In the genomic region with DNA sequence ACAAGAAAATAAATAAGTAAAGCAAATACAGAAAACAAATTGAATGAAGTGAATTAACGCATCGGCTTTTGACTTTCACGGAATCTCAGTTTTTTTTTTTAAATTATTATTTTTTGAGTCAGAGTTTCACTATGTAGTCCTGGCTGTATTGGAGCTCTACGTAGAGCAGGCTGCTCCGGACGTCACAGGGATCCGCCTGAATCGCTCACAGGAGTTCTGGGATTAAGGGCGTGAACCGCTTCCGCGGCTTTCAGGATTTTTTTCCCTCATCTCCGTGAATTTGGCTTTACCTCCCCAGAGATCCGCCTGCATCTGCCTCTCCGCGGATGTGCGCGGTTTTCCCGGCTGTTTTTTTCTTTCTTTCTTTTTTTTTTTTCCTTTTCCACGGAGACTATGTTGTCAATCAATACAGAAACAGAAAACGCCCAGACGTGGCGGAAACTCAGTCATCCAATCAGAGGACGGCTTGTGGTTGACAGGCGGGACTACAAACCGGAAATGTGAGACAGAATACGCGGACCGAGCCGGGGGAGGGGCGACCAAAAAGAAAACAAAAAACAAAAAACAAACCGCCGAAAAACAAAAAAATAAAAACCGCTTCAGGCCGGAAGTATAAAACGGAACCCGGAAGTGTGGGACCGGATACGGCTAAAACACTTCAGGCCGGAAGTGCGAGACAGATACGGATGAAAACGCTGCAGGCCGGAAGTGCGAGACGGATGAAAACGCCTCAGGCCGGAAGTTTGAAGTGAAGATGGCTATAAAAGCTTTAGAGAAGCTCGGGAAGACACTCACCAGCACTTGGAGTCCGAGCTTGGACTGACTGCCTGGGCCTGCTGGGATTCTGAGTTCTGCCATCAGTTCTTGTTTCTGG, we compare ENCODE assay signal across 8 mouse cellular contexts. TPM values are rescaled to one million over a fixed set of nuclear protein-coding genes. Genes with fewer than 3 reads are reported as not detected.
DNase-seq lines count a peak whose midpoint lies in the region; ATAC-seq lines count a peak whose summit lies in the region.

A gene (plus strand): TSS at position 208 of the 874 bp plus-strand sequence.

- H3K4me2 ChIP-seq in hindbrain, embryonic 14.5 days (replicated peaks): peak within 1 kb of the TSS; percentile 57

- peak within 1 kb of the TSS; percentile 48 for H3K4me3 ChIP-seq in hindbrain, embryonic 14.5 days (replicated peaks; ENCODE audit: low read length)

- 0 out of 2 replicates have a peak, but pooled peaks cover 3% of the 10 kb centered on the region for H3K4me1 ChIP-seq in hindbrain, embryonic 14.5 days (replicated peaks; ENCODE audit: control insufficient read depth, insufficient read depth, low read length)

- H3K27ac ChIP-seq in hindbrain, embryonic 14.5 days: peak within 1 kb of the TSS; percentile 92

- 0 out of 2 replicates have a peak, but pooled peaks cover 4% of the 10 kb centered on the region for H3K9me3 ChIP-seq in hindbrain, embryonic 14.5 days (ENCODE audit: control insufficient read depth, low read length)

- peaks cover 31% of the 10 kb centered on the region for H3K36me3 ChIP-seq in hindbrain, embryonic 14.5 days (replicated peaks; ENCODE audit: control insufficient read depth, insufficient read depth)

- H3K9ac ChIP-seq in hindbrain, embryonic 14.5 days: peak within 1 kb of the TSS; percentile 62

- peak; percentile 95 for DNase-seq in R1 (ENCODE audit: low read depth, low spot score)
- peak; percentile 92 to 93 for DNase-seq in cerebellum, postnatal 25 days
- peak; percentile 85 to 86 for DNase-seq in frontal cortex, postnatal 25 days (ENCODE audit: low spot score in 2 of 2)
- peak; percentile 96 for DNase-seq in hindbrain, embryonic 14.5 days (ENCODE audit: low spot score)
- peak; percentile 89 to 90 for DNase-seq in layer of hippocampus, postnatal 36 days
- peak; percentile 96 for DNase-seq in lung, postnatal 36 days
- peak; percentile 97 for DNase-seq in retina, postnatal 1 day
- peak; percentile 82 to 89 for DNase-seq in urinary bladder, adult 18-20 months (ENCODE audit: low spot score in 2 of 2)

- H3K27me3 ChIP-seq in hindbrain, embryonic 14.5 days (ENCODE audit: control insufficient read depth, insufficient read depth, low read length): no peaks in the 10 kb centered on the region

- under 1% methylated on average over 50 of the region's 50 CpGs for WGBS in hindbrain, embryonic 14.5 days

- ATAC-seq in hindbrain, embryonic 14.5 days (ENCODE audit: low FRiP score): peak; percentile 96

RNA-seq across cellular contexts. Expression of the gene that starts here (rescaled TPM):
- polyA plus RNA-seq in hindbrain, embryonic 14.5 days (2014; fragmentation: Nextera tagmentation; extraction: Ambion mirVana): 16.7 and 18.3 TPM in 2 replicates
- total RNA-seq in layer of hippocampus, postnatal 36 days (2021): 10 to 100 TPM; 13.5 to 15.6 TPM

Comparison
In these comparisons a context has a peak if more than half of its experiments do, and no peak if none do; other contexts are left out.
1. Peak in every context shown above with its lines: DNase-seq, ATAC-seq, H3K4me3 ChIP-seq and H3K27ac ChIP-seq.